Mouse (Mus musculus) bone marrow macrophage, adult 2 months (primary cell): ENCODE results near the gene BC049352.

ENCODE experiments used
- CTCF ChIP-seq: IDR thresholded peaks from 2 replicates; pipeline ENCODE4 v1.5.1; 2012; ENCODE audit warnings: low read depth, mild to moderate bottlenecking, low read length, moderate library complexity
- POLR2A ChIP-seq: IDR thresholded peaks from 2 replicates; pipeline ENCODE4 v1.6.1; 2012; ENCODE audit warnings: mild to moderate bottlenecking, low read depth, low read length, borderline replicate concordance

GRCm38 (mm10) chr9:45246060-45246459, 64.3 kb downstream of the BC049352 start:
- TF ChIP-seq CTCF (no peak), POLR2A (no peak)
